9 mouse cellular contexts compared by ENCODE assay signal in the genomic region with DNA sequence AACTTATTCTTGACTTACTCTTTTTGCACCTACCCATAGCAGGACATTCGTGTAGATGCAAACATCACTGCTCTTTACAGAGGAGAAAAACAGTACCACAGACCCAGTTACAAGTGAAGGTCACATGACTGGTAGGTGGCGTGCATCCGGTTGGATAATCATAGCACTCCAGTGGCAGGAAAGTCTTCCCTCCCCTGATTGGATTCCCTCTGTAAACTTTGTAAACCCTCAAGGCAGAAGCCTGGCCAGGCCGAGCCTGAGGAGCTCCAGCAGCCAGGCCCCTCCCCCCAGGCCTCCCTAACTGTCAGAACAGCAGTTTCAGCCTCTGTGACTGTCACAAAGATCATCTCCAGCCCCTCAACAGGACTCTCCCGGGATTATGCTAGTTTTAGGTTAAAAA. TPM values are rescaled to one million over a fixed set of nuclear protein-coding genes. Genes with fewer than 3 reads are reported as not detected.
DNase-seq lines count a peak whose midpoint lies in the region; ATAC-seq and TF ChIP-seq lines count a peak whose summit lies in the region.
"Had no signal": no experiment of that assay in that cellular context is flagged by ENCODE, and none has a peak within 500 bp of the region (broad histone marks: within the 10 kb centered on the region; RNA-seq: fewer than 3 reads in every experiment).

No protein-coding gene starts in this region.

- peaks cover 49% of the 10 kb centered on the region for H3K4me1 ChIP-seq in G1E (ENCODE audit: insufficient read depth, low read depth, low read length)
- H3K4me1 ChIP-seq in embryonic facial prominence, embryonic 12.5 days: 0 out of 2 replicates have a peak, but pooled peaks cover 2% of the 10 kb centered on the region
- peaks cover 8% of the 10 kb centered on the region; the same call in 1 of the 2 replicates for H3K4me1 ChIP-seq in intestine, embryonic 15.5 days (replicated peaks)
- peaks cover 6% of the 10 kb centered on the region; the same call in 1 of the 2 replicates for H3K4me1 ChIP-seq in lung, embryonic 14.5 days (ENCODE audit: insufficient read depth)
- no peaks in the 10 kb centered on the region for H3K4me1 ChIP-seq in forebrain, postnatal 0 days (ENCODE audit: insufficient read depth)
- H3K4me1 ChIP-seq: limb, embryonic 13.5 days had no signal

- no peaks in the 10 kb centered on the region for H3K27me3 ChIP-seq in G1E (ENCODE audit: insufficient read depth, low read length)
- H3K27me3 ChIP-seq in embryonic facial prominence, embryonic 12.5 days: no peaks in the 10 kb centered on the region
- H3K27me3 ChIP-seq in intestine, embryonic 15.5 days (replicated peaks): no peaks in the 10 kb centered on the region
- no peaks in the 10 kb centered on the region for H3K27me3 ChIP-seq in lung, embryonic 14.5 days (ENCODE audit: insufficient read depth, low read length)
- no peaks in the 10 kb centered on the region for H3K27me3 ChIP-seq in forebrain, postnatal 0 days (ENCODE audit: insufficient read depth, low read length)
- H3K27me3 ChIP-seq: limb, embryonic 13.5 days had no signal

- DNase-seq in G1E (ENCODE audit: low spot score): peak; percentile 62
- peak; percentile 79 for DNase-seq in lung, embryonic 14.5 days
- no peak for DNase-seq in cerebellum, adult 8-10 months
- DNase-seq in forebrain, postnatal 0 days: no peak
- no peak for DNase-seq in layer of hippocampus, postnatal 25 days (ENCODE audit: extremely low spot score in 1 of 2, low spot score in 1 of 2)

- no peak for TF ChIP-seq CTCF in G1E (IDR thresholded peaks at IDR 0.05; ENCODE audit: low read depth, low read length)
- no peak for TF ChIP-seq CTCF in lung, embryonic 14.5 days (IDR thresholded peaks at IDR 0.05; ENCODE audit: low read depth)
- TF ChIP-seq CTCF in forebrain, postnatal 0 days (IDR thresholded peaks at IDR 0.05; ENCODE audit: low read depth): no peak

- peak overlapping the region; percentile 3; the same call in 1 of the 2 replicates for H3K27ac ChIP-seq in embryonic facial prominence, embryonic 12.5 days
- H3K27ac ChIP-seq in intestine, embryonic 15.5 days: peak overlapping the region; percentile 33; the same call in 1 of the 2 replicates
- H3K27ac ChIP-seq in lung, embryonic 14.5 days (ENCODE audit: low read depth): peak overlapping the region; percentile 72
- H3K27ac ChIP-seq in forebrain, postnatal 0 days (ENCODE audit: low read depth, low read length): no peak overlapping the region
- H3K27ac ChIP-seq: limb, embryonic 13.5 days had no signal

- peaks cover 14% of the 10 kb centered on the region for H3K9me3 ChIP-seq in G1E (replicated peaks)
- no peaks in the 10 kb centered on the region for H3K9me3 ChIP-seq in embryonic facial prominence, embryonic 12.5 days
- no peaks in the 10 kb centered on the region for H3K9me3 ChIP-seq in intestine, embryonic 15.5 days
- H3K9me3 ChIP-seq in lung, embryonic 14.5 days (ENCODE audit: low read depth, low read length): no peaks in the 10 kb centered on the region
- H3K9me3 ChIP-seq in forebrain, postnatal 0 days (ENCODE audit: low read length): no peaks in the 10 kb centered on the region

- H3K4me2 ChIP-seq in embryonic facial prominence, embryonic 12.5 days (replicated peaks): no peak overlapping the region
- peak overlapping the region; percentile 12; the same call in 1 of the 2 replicates for H3K4me2 ChIP-seq in intestine, embryonic 15.5 days (replicated peaks)
- peak overlapping the region; percentile 39; the same call in 1 of the 2 replicates for H3K4me2 ChIP-seq in lung, embryonic 14.5 days
- H3K4me2 ChIP-seq in forebrain, postnatal 0 days (ENCODE audit: low read depth): no peak overlapping the region
- H3K4me2 ChIP-seq: limb, embryonic 13.5 days had no signal

- H3K36me3 ChIP-seq in G1E (replicated peaks): peaks cover 30% of the 10 kb centered on the region
- H3K36me3 ChIP-seq in embryonic facial prominence, embryonic 12.5 days: no peaks in the 10 kb centered on the region
- H3K36me3 ChIP-seq in intestine, embryonic 15.5 days: no peaks in the 10 kb centered on the region
- H3K36me3 ChIP-seq in lung, embryonic 14.5 days (ENCODE audit: insufficient read depth): no peaks in the 10 kb centered on the region
- H3K36me3 ChIP-seq in forebrain, postnatal 0 days (ENCODE audit: insufficient read depth): no peaks in the 10 kb centered on the region

- WGBS in embryonic facial prominence, embryonic 12.5 days: 26% methylated on average over 5 of the region's 5 CpGs
- WGBS in intestine, embryonic 15.5 days: 17% methylated on average over 5 of the region's 5 CpGs
- 12% methylated on average over 5 of the region's 5 CpGs for WGBS in lung, embryonic 14.5 days
- WGBS in forebrain, postnatal 0 days: 56% methylated on average over 5 of the region's 5 CpGs

- no peak overlapping the region for H3K9ac ChIP-seq in embryonic facial prominence, embryonic 12.5 days
- no peak overlapping the region for H3K9ac ChIP-seq in intestine, embryonic 15.5 days
- H3K9ac ChIP-seq in lung, embryonic 14.5 days: 0 out of 2 replicates have a peak overlapping the region, but pooled peaks have one; percentile 13
- H3K9ac ChIP-seq in forebrain, postnatal 0 days: no peak overlapping the region
- H3K9ac ChIP-seq: limb, embryonic 13.5 days had no signal

- H3K4me3 ChIP-seq in G1E (ENCODE audit: low read depth, low read length): peak overlapping the region; percentile 60; the same call in 1 of the 2 replicates
- no peak overlapping the region for H3K4me3 ChIP-seq in embryonic facial prominence, embryonic 12.5 days
- no peak overlapping the region for H3K4me3 ChIP-seq in intestine, embryonic 15.5 days (replicated peaks)
- H3K4me3 ChIP-seq in lung, embryonic 14.5 days (ENCODE audit: low read depth, low read length): no peak overlapping the region
- no peak overlapping the region for H3K4me3 ChIP-seq in forebrain, postnatal 0 days (ENCODE audit: low read depth, low read length)
- H3K4me3 ChIP-seq: limb, embryonic 13.5 days had no signal

- peak; percentile 54 for ATAC-seq in G1E (ENCODE audit: extremely low read depth, insufficient number of reproducible peaks, low FRiP score, poor library complexity, severe bottlenecking)
- no peak for ATAC-seq in embryonic facial prominence, embryonic 12.5 days (ENCODE audit: insufficient number of reproducible peaks, insufficient read depth, low FRiP score, low TSS enrichment)
- ATAC-seq in intestine, embryonic 15.5 days: peak; percentile 56
- ATAC-seq in lung, embryonic 14.5 days (ENCODE audit: insufficient read depth): peak; percentile 91
- no peak for ATAC-seq in forebrain, postnatal 0 days
- no peak for ATAC-seq in erythroid progenitor cell, adult 5-6 weeks (replicated peaks; ENCODE audit: low FRiP score, poor library complexity, severe bottlenecking)

RNA-seq across cellular contexts. Expression of gene Scand1, which starts 12.2 kb away (rescaled TPM):
- total RNA-seq in G1E (2014; fragmentation: Nextera tagmentation) (11.6 and 12.2 TPM in 2 replicates), G1E (2017) (243 and 516 TPM in 2 replicates)
- polyA plus RNA-seq in G1E (2012): 844 and 1,244 TPM in 2 replicates
- polyA plus RNA-seq in embryonic facial prominence, embryonic 12.5 days (2016; fragmentation: Nextera tagmentation; extraction: Ambion mirVana): 106 and 119 TPM in 2 replicates
- polyA plus RNA-seq in intestine, embryonic 15.5 days (2015; fragmentation: Nextera tagmentation; extraction: Ambion mirVana): 62.8 and 75.2 TPM in 2 replicates
- 61.0 and 66.3 TPM in 2 replicates for polyA plus RNA-seq in lung, embryonic 14.5 days (2014; fragmentation: Nextera tagmentation; extraction: Ambion mirVana)
- 204 and 242 TPM in 2 replicates for total RNA-seq in forebrain, postnatal 0 days (2014; rRNA removed)
- 134 and 170 TPM in 2 replicates for polyA plus RNA-seq in forebrain, postnatal 0 days (2015; fragmentation: Nextera tagmentation; extraction: Ambion mirVana)
- total RNA-seq in erythroid progenitor cell, adult 5-6 weeks (2015; ENCODE audit: low replicate concordance): 3.8 TPM in 1 of 2 replicates, not detected in the other
- 1.4 and 2.8 TPM in 2 replicates for total RNA-seq in erythroid progenitor cell, adult 5-6 weeks (2017; ENCODE audit: low replicate concordance)
- total RNA-seq in layer of hippocampus, postnatal 25 days (2021): 100 to 1,000 TPM in 1 of 2 experiments, 10 to 100 TPM in 1; 99.6 to 114 TPM

RNA-seq across cellular contexts. Expression of gene Cnbd2, which starts 12.6 kb away (rescaled TPM):
- total RNA-seq in G1E (2014; fragmentation: Nextera tagmentation) (21.5 and 22.6 TPM in 2 replicates), G1E (2017) (11.5 and 13.9 TPM in 2 replicates)
- 0.43 and 1.4 TPM in 2 replicates for polyA plus RNA-seq in G1E (2012)
- 5.1 and 5.6 TPM in 2 replicates for polyA plus RNA-seq in embryonic facial prominence, embryonic 12.5 days (2016; fragmentation: Nextera tagmentation; extraction: Ambion mirVana)
- 4.4 and 5.0 TPM in 2 replicates for polyA plus RNA-seq in intestine, embryonic 15.5 days (2015; fragmentation: Nextera tagmentation; extraction: Ambion mirVana)
- 3.5 and 3.9 TPM in 2 replicates for polyA plus RNA-seq in lung, embryonic 14.5 days (2014; fragmentation: Nextera tagmentation; extraction: Ambion mirVana)
- total RNA-seq in forebrain, postnatal 0 days (2014; rRNA removed): 3.9 and 7.0 TPM in 2 replicates
- polyA plus RNA-seq in forebrain, postnatal 0 days (2015; fragmentation: Nextera tagmentation; extraction: Ambion mirVana): 9.1 and 10.0 TPM in 2 replicates
- 5.4 TPM in 1 of 2 replicates, not detected in the other for total RNA-seq in erythroid progenitor cell, adult 5-6 weeks (2015; ENCODE audit: low replicate concordance)
- total RNA-seq in erythroid progenitor cell, adult 5-6 weeks (2017; ENCODE audit: low replicate concordance): 3.1 TPM in 1 of 2 replicates, not detected in the other
- total RNA-seq in layer of hippocampus, postnatal 25 days (2021): 1 to 10 TPM; 4.3 to 4.6 TPM

Comparison
In these comparisons a context has a peak if more than half of its experiments do, and no peak if none do; other contexts are left out.
1. ATAC-seq: peak in G1E (single experiment), intestine, embryonic 15.5 days (single experiment) and lung, embryonic 14.5 days (single experiment); none in embryonic facial prominence, embryonic 12.5 days (single experiment), forebrain, postnatal 0 days (single experiment) and erythroid progenitor cell, adult 5-6 weeks (single experiment).
2. DNase-seq: peak in G1E (single experiment) and lung, embryonic 14.5 days (single experiment); none in cerebellum, adult 8-10 months (single experiment), forebrain, postnatal 0 days (single experiment) and layer of hippocampus, postnatal 25 days (0 of 2).
3. H3K4me2 ChIP-seq: peak in intestine, embryonic 15.5 days (single experiment) and lung, embryonic 14.5 days (single experiment); none in embryonic facial prominence, embryonic 12.5 days (single experiment) and forebrain, postnatal 0 days (single experiment).